Mouse (Mus musculus) gastrocnemius, adult 18-20 months (tissue): ENCODE measurements around the gene Carm1. TPM values are rescaled to one million over a fixed set of nuclear protein-coding genes. Genes with fewer than 3 reads are reported as not detected.
"Not testable (repeated sequence)": the region's sequence is repeated elsewhere in the genome, so short reads cannot be mapped to it uniquely, and the experiment has no call there.

Source experiments
- DNase-seq: peaks from one replicate; pipeline ENCODE4 v3.0.0; 2021; ENCODE audit warnings: low spot score
- long read RNA-seq, 2 experiments: library from polyadenylated mRNA; stranded (forward); transcript quantifications; one replicate each; pipeline ENCODE4 v2.0.0; 2021
- total RNA-seq, 2 experiments: library from RNA; stranded (reverse); gene quantifications; 2 replicates each; pipeline ENCODE4 v1.2.3; 2021

Gene Carm1
- total RNA-seq = 10 to 100 TPM; 55.5 to 66.5 TPM
- long read RNA-seq, experiment 1, transcript Carm1-201 (16 exons, 3,220 nt) = major isoform, 138 of 161 reads
- long read RNA-seq, experiment 1, partial matches to known transcripts = 5 of 161 reads
- long read RNA-seq, experiment 1, other reads (novel, unspliced or antisense) = 13 of 161 reads
- long read RNA-seq, experiment 2, transcript Carm1-201 (16 exons, 3,220 nt) = major isoform, 89 of 110 reads
- long read RNA-seq, experiment 2, partial matches to known transcripts = 5 of 110 reads
- long read RNA-seq, experiment 2, other reads (novel, unspliced or antisense) = 8 of 110 reads

DNA sequence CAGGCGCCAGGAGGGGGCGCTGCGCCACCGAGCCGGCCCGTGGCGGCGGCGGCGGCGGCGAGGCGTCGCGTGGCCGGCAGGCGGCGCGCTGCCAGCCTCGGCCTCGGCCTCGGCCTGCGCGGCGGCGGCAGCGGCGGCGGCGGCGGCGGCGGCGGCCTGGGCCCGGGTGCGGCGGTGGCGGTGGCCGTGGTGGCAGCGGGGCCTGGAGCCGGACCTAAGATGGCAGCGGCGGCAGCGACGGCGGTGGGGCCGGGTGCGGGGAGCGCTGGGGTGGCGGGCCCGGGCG, at the start of gene Carm1:
Gene Carm1 (plus strand): TSS at position 106 of the 286 bp plus-strand sequence.
- DNase-seq = no peak

DNA sequence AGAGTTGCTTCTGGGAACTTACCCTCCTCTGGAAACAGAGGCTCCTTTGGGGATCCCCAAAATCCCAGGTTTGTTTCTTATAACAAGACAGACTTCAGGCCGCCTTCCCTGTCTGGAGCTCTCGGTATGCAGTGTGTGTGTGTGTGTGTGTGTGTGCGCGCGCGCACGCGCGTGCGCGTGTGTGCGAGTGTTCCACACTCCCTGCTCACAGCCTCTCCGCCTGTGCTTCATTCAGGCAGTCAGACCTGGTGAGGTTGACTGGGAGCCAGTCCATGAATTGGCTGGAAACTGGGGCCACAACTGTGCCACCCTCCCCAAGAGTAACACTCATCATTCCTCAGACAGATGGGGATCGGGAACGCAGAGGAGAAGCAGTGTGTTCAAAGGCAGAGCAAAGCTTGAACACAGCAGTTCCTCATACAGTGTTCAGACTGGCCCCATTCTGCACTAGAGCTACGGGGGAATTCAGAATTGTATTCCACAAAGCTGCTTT, 49.6 kb upstream of the Carm1 start:
- DNase-seq = no peak

DNA sequence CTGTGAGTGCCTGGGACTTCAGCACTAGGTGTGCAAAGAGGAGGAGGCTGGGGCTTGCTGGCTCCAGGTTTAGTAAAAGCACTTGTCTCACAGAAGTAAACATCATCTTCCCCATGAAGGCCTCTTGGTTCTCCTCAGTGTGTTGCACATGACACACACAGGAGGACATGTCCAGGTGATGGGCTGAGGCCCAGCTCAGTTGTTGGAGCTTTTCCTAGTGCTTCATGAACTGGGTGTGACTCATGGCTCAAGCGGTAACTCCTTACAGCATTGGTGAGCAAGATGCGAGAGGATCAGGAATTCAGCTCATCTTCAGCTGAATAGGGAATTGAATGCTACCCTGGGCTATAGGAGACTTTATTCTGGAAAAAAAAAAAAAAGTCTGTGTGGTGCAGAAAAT, 49.0 kb upstream of the Carm1 start:
- no peak for DNase-seq

DNA sequence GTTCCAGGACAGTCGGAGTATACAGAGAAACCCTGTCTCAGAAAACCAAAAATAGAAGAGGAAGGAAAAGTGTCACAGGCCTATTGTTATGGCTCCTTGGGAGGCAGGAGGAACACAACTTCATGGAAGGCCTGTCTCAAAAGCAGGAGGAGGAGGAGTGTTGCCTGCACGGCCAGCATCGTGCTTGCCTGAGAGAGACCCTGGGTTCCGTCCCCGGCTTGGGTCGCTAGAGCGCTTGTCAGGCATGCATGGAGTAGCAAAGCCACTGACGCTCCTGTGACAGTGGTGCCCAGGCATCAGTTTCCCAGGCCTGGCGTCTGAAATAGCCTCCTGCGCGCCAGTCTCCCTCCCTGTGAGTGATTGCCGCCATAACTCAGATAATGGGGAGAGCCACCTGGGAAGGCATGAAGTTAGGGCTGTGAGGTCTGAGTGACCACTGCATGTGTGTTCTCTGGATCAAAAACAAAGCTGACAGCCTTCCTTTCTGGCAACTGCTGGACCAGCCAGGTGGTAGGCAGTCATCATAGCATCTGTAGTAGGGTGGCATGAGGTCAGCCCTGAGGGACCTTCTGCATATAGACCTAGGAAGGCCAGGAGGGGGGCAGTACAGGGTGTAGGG, 48.3 kb upstream of the Carm1 start:
- no peak for DNase-seq

DNA sequence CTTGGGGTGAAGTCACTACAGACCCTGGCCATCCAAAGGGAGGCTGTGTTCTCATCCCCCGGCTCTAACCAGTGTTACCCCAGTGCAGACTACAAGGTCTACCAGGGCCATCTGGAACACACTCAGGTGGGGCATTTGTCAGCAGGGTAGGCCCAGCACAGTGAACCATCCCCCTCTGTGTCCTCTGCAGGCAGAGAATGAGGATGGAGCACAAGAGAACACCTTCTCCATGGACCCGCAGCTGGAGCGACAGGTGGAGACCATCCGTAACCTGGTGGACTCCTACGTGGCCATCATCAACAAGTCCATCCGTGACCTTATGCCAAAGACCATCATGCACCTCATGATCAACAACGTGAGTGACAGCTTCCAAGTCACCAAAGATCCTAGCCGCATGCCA, 43.3 kb upstream of the Carm1 start:
- no peak for DNase-seq

DNA sequence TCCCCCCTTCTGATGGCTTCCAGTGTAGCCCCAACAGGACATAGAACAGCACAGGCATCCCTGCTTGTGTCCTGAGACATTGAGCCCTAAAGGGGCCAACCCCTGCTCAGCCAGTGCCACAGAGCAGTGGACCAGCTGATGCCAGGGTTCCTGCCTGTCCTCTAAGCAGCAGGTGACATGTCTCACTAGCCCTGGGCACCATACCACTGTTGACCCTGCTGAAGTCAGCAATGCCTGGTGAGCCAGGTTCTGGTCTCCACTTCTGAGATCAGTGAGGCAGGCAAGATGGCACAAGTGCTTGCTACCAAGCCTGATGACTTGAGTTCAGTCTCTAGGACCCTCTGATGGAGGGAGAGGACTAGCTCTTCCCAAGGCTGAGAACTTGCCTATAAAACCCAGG, 40.9 kb upstream of the Carm1 start:
- DNase-seq = no peak

DNA sequence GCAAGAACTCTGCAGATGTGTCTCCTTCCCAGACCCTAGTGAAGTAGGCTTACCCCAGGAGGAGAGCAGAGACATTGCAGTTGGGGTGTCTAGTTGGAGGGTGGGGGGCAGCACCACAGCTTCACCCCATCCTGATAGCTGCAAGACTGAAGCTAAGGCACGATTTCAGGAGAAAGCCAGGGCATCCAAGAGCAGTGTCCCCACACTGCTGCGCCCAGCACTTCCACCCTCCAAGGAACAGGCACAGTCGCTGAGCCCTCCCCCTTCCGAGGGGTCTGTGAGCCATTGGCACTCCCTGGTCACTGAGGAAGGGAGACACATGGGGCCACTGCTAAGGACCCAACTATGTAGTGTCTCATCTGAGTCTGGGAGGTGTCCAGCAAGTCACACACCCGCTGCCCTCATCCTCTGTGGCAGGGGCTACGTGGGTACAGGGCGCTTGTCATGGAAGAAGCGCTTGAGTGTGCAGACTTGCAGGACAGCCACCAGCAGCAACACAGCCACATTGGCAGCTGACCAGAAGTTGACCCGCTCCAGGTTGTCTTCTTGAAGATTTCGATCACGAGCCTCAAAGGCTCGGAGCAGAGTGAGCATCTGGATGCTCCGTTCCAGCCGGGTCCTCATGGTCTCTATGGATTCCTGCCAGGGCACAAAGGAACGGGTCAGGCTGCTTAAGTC, 38.8 kb upstream of the Carm1 start:
- DNase-seq = no peak

DNA sequence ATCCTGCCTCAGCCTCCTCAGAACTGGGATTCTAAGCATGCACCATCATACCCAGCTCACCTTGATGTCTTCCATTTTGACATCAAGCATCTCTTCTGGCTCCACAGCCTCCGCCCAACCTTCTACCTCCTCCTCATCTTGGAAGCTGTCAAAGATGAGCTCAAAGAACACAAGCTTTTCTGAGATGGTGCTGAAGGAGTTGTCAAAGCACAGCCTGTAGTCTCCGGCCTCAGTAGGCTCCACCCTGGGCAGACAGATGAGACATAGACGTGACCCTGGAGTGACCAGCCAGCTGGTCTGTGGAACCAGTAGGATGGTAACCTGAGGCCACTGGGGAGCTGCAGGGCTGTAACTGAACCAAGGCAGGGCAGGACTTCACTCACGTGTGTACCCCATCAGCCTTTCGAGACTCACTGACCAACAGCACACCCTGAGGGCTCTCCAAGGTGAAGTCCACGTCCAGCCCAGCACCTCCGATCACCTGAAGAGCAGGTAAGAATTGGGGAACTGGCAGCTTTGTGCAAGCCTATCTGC, 37.8 kb upstream of the Carm1 start:
- no peak for DNase-seq

DNA sequence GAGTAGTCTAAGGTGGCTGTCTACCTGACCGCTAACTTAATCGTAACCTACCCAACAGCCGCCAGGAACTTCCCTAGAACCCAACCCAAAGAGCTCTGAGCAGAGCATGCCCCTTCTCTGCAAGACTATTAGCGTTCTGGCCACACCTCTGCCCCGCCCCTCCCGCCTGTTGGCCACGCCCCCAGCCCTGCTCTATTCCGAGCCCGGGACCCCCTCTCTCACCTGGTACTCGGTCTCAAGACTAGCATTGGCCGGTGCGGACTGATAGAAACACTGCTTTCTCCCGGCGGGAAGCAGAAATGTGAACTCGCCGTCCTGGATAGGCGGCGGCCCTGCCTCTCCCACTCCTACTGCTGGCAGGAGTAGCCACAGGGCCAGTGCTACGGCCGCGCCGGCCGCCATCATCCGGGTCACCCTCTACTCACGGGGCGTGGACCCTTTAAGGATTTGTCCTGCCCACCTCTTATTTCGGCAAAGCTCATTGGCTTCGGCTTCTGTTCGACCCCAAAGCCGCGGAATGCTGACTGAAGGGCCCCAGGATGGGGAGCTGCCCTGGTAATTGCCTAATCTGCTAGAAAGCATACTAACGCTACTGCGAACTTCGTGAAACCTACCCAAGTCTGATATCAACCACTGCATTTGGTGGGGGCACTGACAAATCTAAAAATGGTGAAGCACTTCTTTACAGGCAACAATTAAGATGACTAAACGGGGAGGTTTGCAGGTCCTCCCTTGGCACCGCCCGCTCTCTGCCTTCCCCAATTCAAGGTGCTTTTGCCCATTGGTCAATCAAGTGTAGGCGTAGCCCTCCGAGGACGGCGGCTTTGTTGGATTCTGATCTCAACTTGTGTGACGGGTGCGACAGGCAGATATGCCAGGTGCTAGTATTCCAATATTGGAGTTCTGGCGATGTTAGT, 36.7 kb upstream of the Carm1 start, which contains the start of gene Tmed1:
Gene Tmed1 (minus strand): TSS at position 481 of the 917 bp plus-strand sequence.
- DNase-seq = peak; percentile 95

DNA sequence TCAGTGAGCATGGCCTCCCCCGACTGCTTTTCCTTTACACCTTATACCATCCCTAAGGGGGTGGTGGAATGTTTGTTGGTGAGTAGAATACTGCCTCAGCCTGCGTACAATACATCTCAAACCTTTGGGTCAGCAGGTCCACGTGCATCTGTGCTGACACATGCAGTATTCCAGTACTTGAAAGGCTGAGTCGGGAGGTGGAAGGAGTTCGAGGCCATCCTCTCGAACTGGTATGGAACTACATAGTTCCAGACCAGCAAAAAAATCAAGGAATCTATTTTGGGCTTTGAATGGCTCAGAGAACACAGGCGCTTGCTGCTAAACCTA, 36.0 kb upstream of the Carm1 start:
- DNase-seq = no peak

DNA sequence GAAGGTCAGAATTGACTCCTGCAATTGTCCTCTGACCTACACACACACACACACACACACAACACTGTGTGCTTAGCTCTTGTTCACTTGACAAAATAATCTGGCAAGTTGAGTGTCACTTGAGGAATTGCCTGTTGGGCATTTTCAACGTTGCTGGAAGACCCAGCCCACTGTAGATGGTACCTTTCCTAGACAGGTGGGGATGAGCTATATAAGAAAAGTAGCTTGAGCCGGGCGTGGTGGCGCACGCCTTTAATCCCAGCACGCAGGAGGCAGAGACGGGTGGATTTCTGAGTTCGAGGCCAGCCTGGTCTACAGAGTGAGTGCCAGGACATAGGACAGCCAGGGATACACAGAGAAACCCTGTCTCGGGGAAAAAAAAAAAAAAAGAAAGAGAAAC, 35.6 kb upstream of the Carm1 start:
- no peak for DNase-seq

DNA sequence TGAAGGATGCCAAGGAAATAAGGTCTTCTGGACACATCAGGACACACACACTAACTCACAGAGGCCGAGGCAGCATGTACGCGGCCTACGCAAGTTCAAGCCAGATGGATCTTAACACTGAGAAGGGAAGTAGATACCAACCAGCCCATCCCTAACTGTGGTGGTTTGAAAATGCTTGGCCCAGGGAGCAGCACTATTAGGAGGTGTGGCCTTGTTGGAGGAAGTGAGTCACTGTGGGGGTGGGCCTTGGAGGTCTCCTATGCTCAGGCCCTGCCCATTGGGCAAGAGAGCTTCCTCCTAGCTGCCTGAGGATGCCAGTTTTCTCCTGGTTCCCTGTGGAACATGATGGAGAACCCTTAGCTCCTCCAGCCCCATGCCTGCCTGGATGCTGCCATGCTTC, 33.2 kb upstream of the Carm1 start:
- no peak for DNase-seq

DNA sequence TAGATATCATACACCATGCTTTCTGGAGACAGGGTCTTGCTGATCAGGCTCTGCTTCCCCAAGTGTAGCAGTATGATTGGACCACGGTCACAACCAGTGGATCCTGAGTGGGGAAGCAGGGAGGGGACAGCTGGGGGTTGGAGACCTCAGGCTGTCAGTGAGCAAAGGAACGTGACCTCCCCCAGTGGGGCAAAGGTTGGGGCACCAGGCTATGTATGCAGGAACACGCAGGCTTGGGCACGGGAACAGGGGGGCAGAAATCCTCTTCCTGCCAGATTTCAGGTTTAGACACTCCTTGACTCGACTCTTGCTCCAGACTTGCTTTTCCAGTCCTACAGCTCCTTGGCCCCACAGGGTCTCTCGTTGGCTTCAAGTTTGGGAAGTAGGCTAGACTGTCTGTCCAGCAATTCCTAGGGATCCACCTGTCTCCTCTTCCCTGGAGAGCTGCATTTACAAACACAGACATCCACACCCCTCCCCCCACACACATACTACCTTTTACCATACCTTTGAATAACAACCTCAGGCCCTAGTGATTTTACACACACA, 28.7 kb upstream of the Carm1 start:
- DNase-seq = no peak

DNA sequence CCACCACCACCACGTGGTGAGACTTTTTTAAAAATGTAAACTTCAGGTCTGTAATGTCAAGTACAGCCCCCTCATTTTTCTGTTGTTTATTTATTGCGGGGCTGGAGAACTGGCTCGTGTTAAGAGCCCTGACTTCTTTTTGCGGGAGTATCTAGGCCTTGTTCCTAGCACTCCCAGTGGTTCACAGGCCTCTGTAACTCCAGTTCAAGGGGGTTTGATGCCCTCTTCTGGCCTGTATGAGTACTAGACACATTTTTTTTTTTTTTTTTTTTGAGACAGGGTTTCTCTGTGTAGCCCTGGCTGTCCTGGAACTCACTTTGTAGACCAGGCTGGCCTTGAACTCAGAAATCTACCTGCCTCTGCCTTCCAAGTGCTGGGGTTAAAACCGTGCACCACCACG, 28.0 kb upstream of the Carm1 start:
- not testable (repeated sequence) for DNase-seq

DNA sequence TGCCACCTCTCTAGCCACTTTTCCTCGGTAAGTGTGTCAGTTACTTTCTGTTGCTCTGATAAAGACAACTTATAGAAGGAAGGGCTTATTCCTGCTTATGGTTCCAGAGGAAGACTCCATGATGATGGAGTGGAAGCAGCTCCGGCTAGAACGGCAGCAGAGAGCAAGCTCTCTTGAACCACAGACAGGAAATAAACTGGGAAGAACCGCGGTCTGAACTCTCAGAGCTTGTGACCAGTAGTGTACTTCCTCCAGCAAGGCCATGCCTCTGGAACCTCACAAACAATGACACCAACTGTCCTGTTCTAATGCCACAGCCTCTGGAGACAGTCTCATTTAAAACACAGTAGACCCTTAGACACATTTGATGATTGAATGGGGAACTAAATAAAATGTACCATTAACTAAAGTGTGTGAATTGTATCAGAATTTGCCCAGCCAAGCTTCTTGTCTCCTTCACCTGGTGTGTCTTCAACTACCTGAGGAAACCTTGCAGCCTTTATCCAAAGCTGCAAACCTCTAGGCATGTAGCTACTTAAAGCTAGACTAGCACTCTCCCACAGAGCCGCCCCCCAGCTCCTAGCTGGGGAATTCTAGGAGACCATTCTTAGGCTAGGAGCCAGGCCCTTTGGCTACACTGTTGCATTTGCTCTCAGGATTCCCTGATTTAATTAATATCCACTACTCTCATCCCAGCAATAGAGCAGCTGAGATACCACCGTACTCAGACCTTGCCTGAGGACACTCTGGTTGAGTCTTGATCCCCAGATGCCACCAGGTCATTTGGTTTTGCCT, 21.4 kb upstream of the Carm1 start:
- DNase-seq = no peak

DNA sequence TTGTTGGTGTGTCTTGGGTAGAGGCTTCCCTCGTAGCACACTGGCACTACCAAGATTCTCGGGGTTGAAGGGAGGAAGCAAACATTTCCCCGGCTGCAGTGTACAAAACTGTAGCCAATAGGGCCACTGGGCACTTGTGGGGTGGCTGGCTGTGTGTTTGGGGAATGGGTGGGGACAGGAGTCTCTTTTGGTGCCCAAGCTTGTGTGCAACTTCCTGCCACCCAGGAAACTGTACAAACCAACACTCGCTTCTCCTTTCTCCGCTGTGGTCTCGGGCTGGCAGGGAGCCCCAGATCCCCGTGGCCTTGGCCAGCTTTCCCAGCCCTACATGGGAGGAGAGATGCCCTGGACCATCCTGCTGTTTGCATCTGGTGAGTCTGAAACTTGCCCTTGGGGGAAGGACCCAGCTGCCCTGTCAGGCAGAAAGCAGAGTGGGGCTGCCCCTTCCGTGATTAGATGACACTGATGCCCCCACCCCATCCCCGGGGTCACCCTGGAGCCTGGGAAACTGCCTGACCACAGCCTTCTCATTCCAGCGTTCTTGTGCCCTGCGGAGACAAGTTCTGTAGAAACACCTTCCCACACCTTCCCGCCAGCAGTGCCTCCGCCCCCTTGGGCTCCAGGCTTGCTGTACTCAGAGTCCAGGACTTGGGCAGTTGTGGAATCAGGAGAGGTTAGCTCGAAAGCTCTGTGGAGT, 20.6 kb upstream of the Carm1 start, which contains the start of gene AB124611:
Gene AB124611 (plus strand): TSS at position 240 of the 697 bp plus-strand sequence.
- DNase-seq = no peak

DNA sequence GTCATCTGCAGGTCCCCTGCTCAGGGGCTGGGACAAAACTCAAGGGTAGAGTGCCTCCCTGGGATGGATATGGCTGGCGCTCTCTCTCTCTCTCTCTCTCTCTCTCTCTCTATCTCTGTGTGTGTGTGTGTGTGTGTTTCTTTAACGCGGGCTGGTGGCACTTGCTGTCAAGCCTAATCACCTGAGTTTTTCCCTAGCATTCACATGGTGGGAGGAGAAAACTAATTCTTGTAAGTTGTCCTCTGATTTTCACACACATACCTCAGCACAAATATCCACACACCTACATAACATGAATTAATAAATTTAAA, 20.1 kb upstream of the Carm1 start:
- no peak for DNase-seq

DNA sequence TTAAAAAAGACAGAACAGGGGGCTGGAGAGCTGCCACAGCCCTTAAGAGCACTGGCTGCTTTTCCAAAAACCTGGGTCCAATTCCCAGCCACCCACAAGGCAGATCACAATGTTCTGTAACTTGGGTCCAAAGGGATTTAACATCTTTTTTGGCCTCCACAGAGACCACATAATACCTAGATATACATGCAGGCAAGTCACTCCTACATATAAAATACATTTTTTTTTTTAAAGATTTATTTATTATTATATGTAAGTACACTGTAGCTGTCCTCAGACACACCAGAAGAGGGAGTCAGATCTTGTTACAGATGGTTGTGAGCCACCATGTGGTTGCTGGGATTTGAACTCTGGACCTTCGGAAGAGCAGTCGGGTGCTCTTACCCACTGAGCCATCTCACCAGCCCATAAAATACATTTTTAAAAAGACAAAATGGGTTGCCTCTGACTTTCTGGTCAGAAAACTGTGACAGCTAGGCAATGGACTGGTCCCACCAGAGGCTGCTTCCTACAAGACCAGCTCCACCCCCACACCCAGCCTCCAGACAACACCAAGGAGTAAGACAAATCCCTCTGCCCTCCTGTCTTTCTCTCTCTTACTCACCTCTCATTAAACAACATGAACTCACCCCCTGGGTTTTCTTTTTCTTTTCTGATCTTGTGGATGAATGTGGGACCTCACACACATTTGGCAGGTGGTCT, 19.4 kb upstream of the Carm1 start:
- no peak for DNase-seq

DNA sequence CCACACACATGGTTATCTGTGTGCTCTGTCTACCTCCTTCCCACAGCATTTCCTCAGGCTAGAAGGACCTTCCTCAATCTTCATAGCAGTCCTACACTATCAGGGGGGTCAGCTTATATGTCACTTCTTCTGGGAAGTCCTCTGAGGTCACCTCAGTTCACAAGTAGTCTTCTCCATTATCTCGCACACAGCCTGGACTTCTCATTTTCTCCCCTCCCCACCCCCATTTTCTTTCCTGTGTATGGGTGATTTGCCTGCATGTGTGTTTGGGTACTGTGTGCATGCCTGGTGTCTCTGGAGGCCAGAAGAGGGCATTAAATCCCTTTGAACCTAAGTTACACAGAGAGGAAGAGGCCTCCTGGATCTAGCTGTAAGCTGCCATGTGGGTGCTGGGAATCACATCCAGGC, 18.8 kb upstream of the Carm1 start:
- no peak for DNase-seq
